Mouse (Mus musculus) cerebellum, adult 2 months (tissue): ENCODE results near the gene Evx1. TPM values are rescaled to one million over a fixed set of nuclear protein-coding genes. Genes with fewer than 3 reads are reported as not detected.

Experiments
- DNase-seq, 2 experiments: peaks; one replicate each; pipeline ENCODE4 v3.0.0; 2021
- H3K27ac ChIP-seq: fragments of 200-500 bp; 2 replicates; pipeline ENCODE4 v1.5.1; 2012; ENCODE audit warnings: low read length, control low read depth, inconsistent platforms; ENCODE audit not compliant: insufficient read depth
- H3K27me3 ChIP-seq: fragments of 200-500 bp; 2 replicates; pipeline ENCODE4 v1.6.1; 2012; ENCODE audit warnings: inconsistent platforms, mild to moderate bottlenecking, low read length, moderate library complexity; ENCODE audit not compliant: control insufficient read depth, insufficient read depth
- H3K4me1 ChIP-seq: fragments of 200-500 bp; 2 replicates; pipeline ENCODE4 v1.6.1; 2011; ENCODE audit warnings: low read length; ENCODE audit not compliant: control insufficient read depth, insufficient read depth
- H3K4me3 ChIP-seq: fragments of 200-500 bp; replicated peaks from 2 replicates; pipeline ENCODE3; 2011; ENCODE audit warnings: mild to moderate bottlenecking, low read depth, low read length, control low read depth; ENCODE audit not compliant: insufficient read depth
- CTCF ChIP-seq: fragments of 200-500 bp; IDR thresholded peaks from 2 replicates; pipeline ENCODE4 v1.5.1; 2011; ENCODE audit warnings: low read depth, mild to moderate bottlenecking, control low read depth, low read length, moderate library complexity, borderline replicate concordance; ENCODE audit not compliant: insufficient read depth
- POLR2A ChIP-seq: fragments of 200-500 bp; IDR thresholded peaks from 2 replicates; pipeline ENCODE4 v1.6.1; 2011; ENCODE audit warnings: low read length, control low read depth, borderline replicate concordance; ENCODE audit not compliant: insufficient read depth
- WGBS: fragments of 180-500 bp; shearing (Covaris S2); methylation state at CpG from one replicate; pipeline ENCODE4 v1.1.7; 2018; 5-methylcytosine and 5-hydroxymethylcytosine counted together
- polyA plus RNA-seq: library from polyadenylated mRNA; depleted of rRNA; stranded (reverse); fragments of >200 nt; gene quantifications from 2 replicates; pipeline ENCODE4 v1.2.3, GENCODE M21; 2012

Evx1 gene
- polyA plus RNA-seq, 1 experiment, result 0.84 TPM

GRCm38 (mm10) chr6:52292328-52292727 lies 21.0 kb upstream of the Evx1 start:
- TF ChIP-seq POLR2A (no peak), CTCF (no peak)
- Histone ChIP-seq H3K4me3 (no peak overlapping the region), H3K27me3 (peaks cover 13% of the 10 kb centered on the region; the same call in 1 of the 2 replicates), H3K4me1 (no peaks in the 10 kb centered on the region), H3K27ac (no peak overlapping the region)
- DNase-seq, result no peak
- 61% methylated on average over 7 of the region's 7 CpGs for WGBS

- no peak for DNase-seq
- no peak for TF ChIP-seq CTCF
- TF ChIP-seq POLR2A, result no peak
These were observed 18.7 kb upstream of the Evx1 start for GRCm38 (mm10) chr6:52294616-52295015.

GRCm38 (mm10) chr6:52298511-52298910 lies 14.8 kb upstream of the Evx1 start:
- Histone ChIP-seq H3K27ac (no peak overlapping the region), H3K4me3 (no peak overlapping the region), H3K4me1 (no peaks in the 10 kb centered on the region), H3K27me3 (no peaks in the 10 kb centered on the region; the same call in 1 of the 2 replicates)
- no peak for DNase-seq
- 80% methylated on average over 4 of the region's 4 CpGs for WGBS
- no peak for TF ChIP-seq CTCF
- TF ChIP-seq POLR2A, result no peak

More at GRCm38 (mm10) chr6:52294616-52295015, 18.7 kb upstream of the Evx1 start:
- 56% methylated on average over 6 of the region's 6 CpGs for WGBS
- H3K4me3 ChIP-seq, result no peak overlapping the region
- H3K27ac ChIP-seq, result no peak overlapping the region
- no peaks in the 10 kb centered on the region for H3K4me1 ChIP-seq
- H3K27me3 ChIP-seq, result peaks cover 13% of the 10 kb centered on the region; the same call in 1 of the 2 replicates

- TF ChIP-seq POLR2A (no peak), CTCF (no peak)
- 72% methylated on average over 4 of the region's 4 CpGs for WGBS
- no peaks in the 10 kb centered on the region for H3K4me1 ChIP-seq
- no peak overlapping the region for H3K4me3 ChIP-seq
- DNase-seq, result no peak
- H3K27ac ChIP-seq, result no peak overlapping the region
- H3K27me3 ChIP-seq, result no peaks in the 10 kb centered on the region; the same call in 1 of the 2 replicates
These were observed 12.5 kb upstream of the Evx1 start for GRCm38 (mm10) chr6:52300806-52301205.

- no peaks in the 10 kb centered on the region for H3K4me1 ChIP-seq
- 55% methylated on average over 3 of the region's 3 CpGs for WGBS
- DNase-seq, result no peak
- peaks cover 2% of the 10 kb centered on the region; the same call in 1 of the 2 replicates for H3K27me3 ChIP-seq
- H3K27ac ChIP-seq, result no peak overlapping the region
- no peak overlapping the region for H3K4me3 ChIP-seq
- no peak for TF ChIP-seq CTCF
- TF ChIP-seq POLR2A, result no peak
These were observed 9.9 kb upstream of the Evx1 start for GRCm38 (mm10) chr6:52303426-52303825.

- no peak for TF ChIP-seq POLR2A
- TF ChIP-seq CTCF, result peak; percentile 42
- no peak for DNase-seq
- WGBS, result 1% methylated on average over 30 of the region's 30 CpGs
- peaks cover 4% of the 10 kb centered on the region; the same call in 1 of the 2 replicates for H3K27me3 ChIP-seq
- no peak overlapping the region for H3K27ac ChIP-seq
- H3K4me3 ChIP-seq, result no peak overlapping the region
- no peaks in the 10 kb centered on the region for H3K4me1 ChIP-seq
These were observed 7.4 kb upstream of the Evx1 start for GRCm38 (mm10) chr6:52305877-52306389.

- no peak overlapping the region for H3K4me3 ChIP-seq
- H3K27me3 ChIP-seq, result peaks cover 27% of the 10 kb centered on the region; the same call in 1 of the 2 replicates
- TF ChIP-seq POLR2A (no peak), CTCF (no peak)
- no peak overlapping the region for H3K27ac ChIP-seq
- no peak for DNase-seq
- WGBS, result 11% methylated on average over 10 of the region's 10 CpGs
- no peaks in the 10 kb centered on the region for H3K4me1 ChIP-seq
These were observed 3.5 kb upstream of the Evx1 start for GRCm38 (mm10) chr6:52309766-52310165.

GRCm38 (mm10) chr6:52310366-52310765 lies 2.9 kb upstream of the Evx1 start:
- H3K27me3 ChIP-seq, result peaks cover 27% of the 10 kb centered on the region; the same call in 1 of the 2 replicates
- no peak for TF ChIP-seq POLR2A
- no peak for TF ChIP-seq CTCF
- no peak overlapping the region for H3K27ac ChIP-seq
- WGBS, result 2% methylated on average over 24 of the region's 24 CpGs
- H3K4me1 ChIP-seq, result no peaks in the 10 kb centered on the region
- no peak overlapping the region for H3K4me3 ChIP-seq
- no peak for DNase-seq

- TF ChIP-seq CTCF, result no peak
- no peak for TF ChIP-seq POLR2A
- 4% methylated on average over 6 of the region's 6 CpGs for WGBS
- Histone ChIP-seq H3K4me1 (no peaks in the 10 kb centered on the region), H3K27me3 (peaks cover 29% of the 10 kb centered on the region; the same call in 1 of the 2 replicates), H3K27ac (no peak overlapping the region), H3K4me3 (no peak overlapping the region)
- no peak for DNase-seq
These were observed 1.4 kb upstream of the Evx1 start for GRCm38 (mm10) chr6:52311661-52312557.
